Mouse (Mus musculus) hematopoietic stem cell, adult 5-6 weeks (primary cell): ENCODE data around the gene Mvb12b. TPM values are rescaled to one million over a fixed set of nuclear protein-coding genes. Genes with fewer than 3 reads are reported as not detected.

ENCODE experiments used
- ATAC-seq, 2 experiments: fragments of 125-278 bp in 1 of 2; replicated peaks in 1 of 2; 2 replicates each; pipeline ENCODE4 v1.8.0; 2016 to 2017; ENCODE audit warnings: inconsistent platforms in 2 of 2, mild to moderate bottlenecking in 2 of 2, moderate number of reproducible peaks in 2 of 2, low read depth in 1 of 2, moderate TSS enrichment in 1 of 2; ENCODE audit not compliant: low FRiP score in 2 of 2, poor library complexity in 2 of 2, severe bottlenecking in 2 of 2, insufficient read depth in 1 of 2, low TSS enrichment in 1 of 2
- total RNA-seq: library from RNA; stranded (forward); fragments of 172-1452, 232-1000 nt; gene quantifications from 2 replicates; pipeline ENCODE4 v1.2.3, GENCODE M21; 2017

The Mvb12b gene
- total RNA-seq, 1 experiment from 2014 or later: 19.3 TPM

DNA sequence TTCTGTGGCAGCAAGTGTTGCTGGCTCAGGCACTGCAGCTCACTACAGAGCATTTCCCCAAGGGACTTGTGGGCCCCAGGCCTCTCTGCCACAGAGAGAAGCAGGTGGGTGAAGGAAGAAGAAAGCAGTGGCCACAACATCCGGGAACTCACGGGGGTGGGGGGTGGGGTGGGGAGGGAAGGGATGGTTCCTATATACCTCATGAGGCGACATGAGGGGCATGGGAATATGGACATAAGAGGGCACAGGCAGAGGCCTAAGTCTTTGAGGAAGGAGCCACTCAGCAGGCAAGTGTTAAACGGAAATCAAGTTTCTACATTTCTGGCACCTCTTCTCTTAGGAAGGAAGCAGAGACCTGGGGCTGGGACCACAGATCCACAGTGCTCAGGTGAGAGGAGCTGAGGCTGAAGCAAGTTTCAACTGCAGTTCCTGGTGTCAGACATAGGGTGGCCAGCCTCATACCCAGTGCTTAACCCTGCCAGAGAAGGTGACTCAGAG is 84.0 kb downstream of the Mvb12b start:
- peak; percentile 33 for ATAC-seq

DNA sequence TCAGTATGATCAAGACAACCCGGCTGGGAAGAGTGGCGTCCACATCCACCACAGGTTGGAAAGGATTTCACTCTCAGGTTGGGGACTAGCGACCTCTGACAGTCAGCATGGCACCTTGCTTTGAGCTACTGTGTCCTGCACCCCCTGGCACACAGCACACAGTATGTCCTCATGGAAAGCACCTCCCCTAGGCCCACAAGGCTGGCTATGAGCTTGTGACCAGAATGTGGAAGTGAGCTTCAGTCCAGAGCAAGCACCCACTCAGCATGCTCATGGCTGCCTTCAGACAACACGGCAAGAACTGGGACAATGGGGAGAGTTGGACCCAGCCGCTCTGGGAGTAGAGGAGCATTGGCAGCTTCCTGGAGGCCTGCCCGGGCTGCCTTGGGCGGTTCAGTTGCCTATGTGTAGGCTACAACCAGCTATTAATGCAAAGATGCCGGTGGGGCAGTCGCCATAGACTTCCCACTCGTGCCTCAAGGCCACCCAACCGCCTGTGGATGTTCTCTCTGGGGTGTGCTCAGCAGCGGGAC is 84.6 kb downstream of the Mvb12b start:
- no peak for ATAC-seq

DNA sequence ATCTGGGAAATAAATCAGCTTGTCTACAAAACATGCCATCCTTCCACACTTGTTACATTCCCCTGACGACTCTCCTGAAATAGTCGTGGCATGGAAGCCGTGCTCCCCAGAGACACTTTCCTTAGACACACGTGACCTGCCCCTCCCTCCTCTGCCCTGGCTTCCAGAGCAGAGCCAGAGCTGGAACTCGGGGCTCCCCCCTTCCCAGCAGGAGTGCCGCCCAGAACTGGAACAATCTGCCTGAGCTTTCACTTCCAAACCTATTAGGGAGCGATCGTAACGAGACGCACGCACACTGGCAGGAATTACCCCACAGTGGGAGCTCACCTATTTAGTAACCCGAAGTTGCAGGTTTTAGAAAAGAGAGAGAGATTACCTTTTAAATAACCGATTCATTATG is 86.0 kb downstream of the Mvb12b start:
- ATAC-seq: no peak

DNA sequence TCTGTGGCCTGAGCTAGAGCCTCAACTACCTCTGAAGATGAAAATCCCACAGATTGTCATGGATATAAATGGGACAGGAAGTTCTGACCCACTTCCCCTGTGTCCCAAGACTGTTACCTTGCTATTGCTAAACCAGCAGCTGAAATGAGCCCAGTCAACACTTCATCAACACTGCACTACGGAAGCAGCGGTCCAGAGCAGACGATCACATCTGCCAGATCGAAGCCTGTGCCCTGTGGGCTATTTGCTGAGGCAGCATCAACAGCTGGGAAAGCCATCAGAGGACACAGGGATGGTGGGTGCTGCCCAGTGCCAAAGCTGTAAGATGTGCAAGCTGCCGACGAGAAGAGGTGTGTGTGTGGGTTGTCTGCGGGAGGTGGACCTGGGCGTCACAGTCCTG is 86.4 kb downstream of the Mvb12b start:
- ATAC-seq: no peak

DNA sequence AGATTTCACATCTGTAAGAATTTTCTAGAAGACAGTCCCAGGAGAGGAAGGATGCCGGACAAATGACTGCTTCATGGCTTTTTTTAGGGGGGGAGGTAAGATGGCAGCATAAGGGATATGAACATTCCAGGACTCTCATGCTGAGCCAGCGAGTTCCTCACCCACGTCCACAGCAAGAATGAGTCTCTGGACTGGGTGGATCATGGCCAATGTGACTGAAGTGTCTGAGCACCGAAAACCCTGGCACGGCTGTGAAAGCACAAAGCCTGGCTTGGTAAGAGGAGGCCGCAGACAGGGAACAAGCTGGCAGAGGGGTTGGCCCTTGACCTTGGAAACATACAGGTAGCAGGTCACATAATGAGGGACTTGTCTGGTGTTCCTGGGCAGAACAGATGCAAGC is 87.5 kb downstream of the Mvb12b start:
- no peak for ATAC-seq

DNA sequence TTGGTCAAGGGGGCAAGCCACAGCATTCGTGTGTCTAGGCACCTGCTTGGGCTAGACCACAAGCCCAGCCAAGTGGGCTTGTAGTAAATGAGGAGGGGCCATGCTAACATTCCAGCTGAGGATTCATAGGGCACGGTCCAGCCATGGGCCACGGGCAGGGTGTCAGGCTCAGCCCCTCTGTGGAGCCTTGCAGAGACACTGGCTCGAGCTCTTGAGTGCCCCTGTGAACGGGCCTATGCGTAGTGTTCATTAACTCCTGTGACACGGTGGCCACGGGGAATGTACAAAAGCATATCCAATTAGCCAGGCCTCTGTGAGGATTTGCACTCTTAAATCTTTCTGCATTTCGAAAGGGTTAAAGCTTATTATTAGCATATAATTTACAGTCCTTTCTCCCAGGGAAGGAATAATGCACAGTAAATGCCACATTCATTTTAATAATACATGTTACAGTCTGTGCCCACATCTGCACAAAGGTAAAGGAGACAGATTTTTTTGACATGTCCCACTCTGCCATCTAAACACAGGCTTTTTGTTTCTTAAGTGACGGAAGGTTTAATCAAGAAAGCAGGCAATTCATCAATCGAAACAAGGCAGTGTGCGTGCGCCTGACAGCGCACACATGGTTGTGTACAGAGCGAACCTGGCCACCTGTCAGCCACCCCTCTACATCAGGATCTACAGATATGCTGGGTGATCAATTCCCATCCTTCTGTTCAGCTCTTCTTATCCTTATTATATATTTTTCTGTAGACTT is 91.9 kb downstream of the Mvb12b start:
- ATAC-seq: no peak

DNA sequence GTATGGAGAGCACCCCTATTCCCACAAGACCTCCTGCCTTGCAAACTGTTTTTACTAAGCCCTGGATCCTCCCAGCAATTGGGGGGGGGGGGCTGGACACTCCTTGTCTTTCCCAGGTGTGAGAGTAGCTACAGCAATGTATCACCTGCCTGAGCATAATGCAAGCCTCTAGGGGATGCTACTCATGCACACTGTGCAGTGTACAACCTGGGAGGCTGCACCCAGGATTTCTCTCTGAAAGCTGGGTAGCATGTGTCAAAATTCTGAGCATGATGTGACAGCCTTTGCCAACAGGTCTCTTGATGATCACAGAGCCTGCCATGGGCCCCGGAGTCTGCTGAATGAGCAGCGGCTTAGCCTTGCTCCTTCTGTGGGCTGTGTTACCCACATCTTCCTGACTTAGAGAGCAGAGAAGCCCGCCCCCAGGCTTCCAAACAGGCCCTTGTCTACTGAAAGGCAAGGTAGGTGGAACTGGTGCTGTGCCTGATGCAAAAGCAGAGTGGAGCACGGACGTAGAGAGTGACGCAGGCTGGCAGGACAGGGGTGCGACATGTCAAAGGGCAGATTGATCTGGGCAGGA is 92.7 kb downstream of the Mvb12b start:
- ATAC-seq: 0 out of 4 replicates have a peak, but pooled peaks of 1 of the 2 experiments have one; percentile 14

DNA sequence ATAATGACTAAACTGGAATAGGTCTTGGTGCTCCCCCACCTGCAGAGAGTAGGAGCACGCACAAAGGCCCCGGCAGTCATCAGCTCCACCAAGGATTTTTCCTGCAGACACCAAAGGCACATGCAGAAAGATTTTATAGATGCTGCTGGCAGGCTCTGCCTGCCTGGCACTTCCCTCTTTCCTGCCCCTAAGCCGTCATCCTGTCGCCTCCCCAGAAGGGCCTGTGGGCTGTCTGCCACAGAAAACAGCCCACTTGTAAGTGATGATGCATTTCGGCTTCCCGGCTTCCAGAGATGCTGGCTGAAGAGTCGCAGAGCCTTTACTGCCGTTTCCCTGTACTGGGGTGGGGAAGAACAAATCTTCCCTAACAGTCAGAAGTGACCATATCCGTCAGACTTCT is 93.3 kb downstream of the Mvb12b start:
- peak in 1 of 2 experiments; percentile 16; a peak in 2 of 4 replicates for ATAC-seq

DNA sequence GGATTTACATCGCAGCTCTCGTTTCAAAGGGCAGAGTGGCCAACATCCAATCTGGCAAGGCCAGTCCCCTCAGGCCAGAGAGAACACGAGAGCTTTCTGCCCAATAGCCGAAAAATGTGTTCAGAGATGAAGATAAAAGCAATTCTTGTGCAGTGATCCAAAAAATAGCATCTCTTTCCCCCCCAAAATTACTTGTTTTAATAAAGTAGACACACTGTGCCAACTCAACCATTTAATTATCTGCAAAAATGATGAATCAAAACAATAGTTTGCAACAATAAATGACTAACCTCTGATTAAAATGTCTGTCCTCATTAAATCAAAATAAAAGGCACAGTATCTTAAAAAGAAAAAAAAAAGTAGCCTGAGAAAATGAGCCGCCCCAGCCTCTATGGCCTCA is 97.4 kb downstream of the Mvb12b start:
- ATAC-seq: no peak

DNA sequence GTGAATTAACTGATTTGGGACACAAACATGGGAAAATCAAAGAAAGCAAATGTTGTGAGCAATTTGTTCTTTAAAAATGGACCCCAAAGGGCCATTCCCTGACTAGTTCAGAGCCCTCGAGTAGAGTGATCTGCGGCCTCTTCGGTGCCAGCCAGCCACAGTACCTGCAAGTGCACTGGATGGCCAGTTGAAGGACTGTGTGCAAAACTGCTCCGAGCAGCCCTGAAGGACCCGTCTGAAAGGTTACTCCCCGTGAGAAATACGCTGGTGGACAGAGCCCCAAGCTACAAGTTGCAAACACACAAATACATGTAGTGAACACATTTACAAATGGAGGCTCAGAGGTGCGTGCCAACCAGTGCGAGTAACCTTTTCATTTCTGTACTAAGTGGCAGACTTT is 98.0 kb downstream of the Mvb12b start:
- no peak for ATAC-seq

DNA sequence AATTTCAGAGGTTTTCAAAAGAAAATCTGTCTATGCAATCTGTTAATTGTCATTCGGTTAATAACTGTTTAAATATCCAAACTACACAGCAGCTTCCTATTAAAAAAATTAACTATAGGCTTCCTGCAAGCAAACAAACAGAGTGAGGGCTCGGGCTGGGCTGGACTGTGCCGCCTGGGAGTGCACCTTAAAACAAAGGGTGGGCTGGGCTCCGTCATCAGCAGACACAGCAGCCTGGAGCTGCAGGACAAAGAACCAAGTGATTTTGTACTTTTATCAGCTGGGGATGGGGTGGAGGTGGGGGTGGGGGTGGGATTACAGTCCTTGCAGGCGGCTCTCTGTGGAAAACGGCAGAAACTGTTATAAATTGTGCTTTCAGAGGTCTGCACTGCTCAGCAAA is 98.5 kb downstream of the Mvb12b start:
- ATAC-seq: no peak

DNA sequence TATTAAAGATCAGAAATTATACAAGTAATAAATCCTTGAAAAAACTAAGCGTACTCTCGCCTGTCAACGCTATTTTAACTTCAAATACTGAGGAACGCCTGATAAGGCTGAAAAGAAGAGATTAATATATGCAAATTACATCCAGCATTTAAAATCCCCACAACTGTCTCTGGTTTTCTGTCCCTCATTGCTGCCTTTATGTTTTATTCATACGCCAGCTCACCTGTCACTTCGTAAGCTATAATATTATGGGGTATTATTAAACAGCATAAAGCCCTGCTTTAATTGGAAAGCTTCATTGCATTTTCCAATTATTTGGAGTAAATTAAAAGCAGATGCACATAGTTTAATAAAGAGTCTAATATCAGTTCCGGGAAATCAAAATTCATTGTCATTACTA is 98.9 kb downstream of the Mvb12b start:
- no peak for ATAC-seq

DNA sequence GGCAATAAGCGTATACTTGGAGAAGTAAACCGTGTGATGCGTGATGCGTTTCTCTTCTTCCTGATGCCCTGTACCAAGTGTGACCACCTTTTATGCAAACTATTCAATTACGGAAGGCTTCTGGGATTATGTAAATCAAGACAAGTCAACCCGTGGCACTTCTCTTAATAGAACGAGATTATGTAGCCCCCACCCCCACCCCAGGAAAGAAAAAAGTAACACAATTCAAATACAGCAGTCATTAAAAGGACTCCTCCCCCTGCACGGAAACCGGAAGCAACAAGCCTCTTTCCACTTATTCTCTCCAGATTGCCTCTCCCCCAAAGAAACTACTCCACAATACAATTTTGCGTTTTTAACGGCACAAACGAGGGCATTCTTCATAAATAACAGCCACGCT is 99.6 kb downstream of the Mvb12b start:
- ATAC-seq: no peak

DNA sequence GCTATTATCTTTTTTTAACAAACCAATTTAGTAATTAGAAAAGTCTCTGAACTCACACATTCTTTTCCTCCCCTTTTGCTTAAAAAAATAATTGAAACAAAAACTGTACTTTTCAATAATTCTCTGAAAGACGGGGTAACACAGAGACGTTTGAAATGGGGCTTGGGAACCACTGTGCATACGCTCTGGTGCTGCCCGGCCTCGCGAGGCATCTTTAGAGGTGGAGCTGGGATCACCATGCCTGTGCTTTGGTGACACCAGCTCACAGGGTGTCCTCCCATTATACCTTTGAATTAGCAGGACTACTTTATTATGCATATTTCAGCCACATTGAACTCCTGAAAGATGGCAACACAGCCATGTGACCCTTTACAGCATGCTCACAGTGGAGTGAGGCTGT is 101.7 kb downstream of the Mvb12b start:
- ATAC-seq: no peak

DNA sequence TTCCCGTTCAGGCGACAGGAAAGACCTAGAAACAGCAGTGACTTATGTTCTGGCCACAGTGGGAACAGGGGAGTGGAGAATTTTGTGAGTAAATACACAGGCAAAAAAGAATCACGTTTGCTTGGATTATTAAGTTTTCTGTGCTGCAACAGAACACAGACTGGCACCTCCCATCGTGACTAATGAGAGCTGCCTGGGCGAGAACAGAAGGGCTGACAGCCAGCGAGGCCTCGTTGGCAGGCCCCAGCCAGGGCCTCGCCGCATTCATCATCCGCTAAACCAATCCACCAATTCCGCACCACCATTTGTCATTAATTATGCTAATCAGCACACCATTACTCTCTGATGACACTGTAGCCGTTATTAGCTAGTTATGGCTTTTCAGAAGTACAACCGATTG is 102.2 kb downstream of the Mvb12b start:
- no peak for ATAC-seq

DNA sequence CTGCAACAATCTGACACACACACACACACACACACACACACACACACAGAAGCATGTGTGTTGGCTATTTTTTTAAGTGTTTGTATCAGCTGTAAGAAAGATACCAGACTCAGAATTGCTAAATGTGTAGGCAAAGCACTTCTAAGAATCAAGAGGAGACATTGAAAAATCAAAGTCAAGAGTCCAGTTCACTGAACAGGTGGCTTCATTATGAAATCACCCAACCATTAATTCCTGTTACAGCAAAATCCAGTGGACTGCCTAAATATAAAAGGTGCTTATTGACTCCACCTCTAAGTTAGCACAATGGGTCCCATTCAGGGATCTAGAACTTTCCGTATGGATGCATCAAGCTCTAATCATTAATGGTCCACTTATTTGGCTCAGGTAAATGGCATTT is 103.0 kb downstream of the Mvb12b start:
- no peak for ATAC-seq

DNA sequence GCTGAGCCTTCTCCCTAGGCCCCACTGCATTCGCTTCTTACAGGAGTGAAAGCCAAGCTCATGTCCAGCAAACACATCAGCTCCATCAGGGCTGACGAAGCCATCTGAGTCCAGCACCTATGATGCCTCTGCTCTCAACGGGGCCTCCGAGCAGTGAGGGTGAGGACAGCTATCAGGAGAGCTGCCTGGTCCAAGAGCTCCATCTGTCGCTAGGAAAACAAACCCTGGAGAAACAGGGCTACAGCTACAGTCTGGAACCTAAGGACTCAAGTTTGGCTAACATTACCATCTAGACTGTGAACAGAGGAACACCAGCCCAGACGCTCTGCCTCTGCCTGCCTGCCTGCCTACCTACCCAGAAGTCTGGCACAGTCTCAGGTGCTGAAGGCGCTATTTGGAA is 104.3 kb downstream of the Mvb12b start:
- ATAC-seq: no peak

DNA sequence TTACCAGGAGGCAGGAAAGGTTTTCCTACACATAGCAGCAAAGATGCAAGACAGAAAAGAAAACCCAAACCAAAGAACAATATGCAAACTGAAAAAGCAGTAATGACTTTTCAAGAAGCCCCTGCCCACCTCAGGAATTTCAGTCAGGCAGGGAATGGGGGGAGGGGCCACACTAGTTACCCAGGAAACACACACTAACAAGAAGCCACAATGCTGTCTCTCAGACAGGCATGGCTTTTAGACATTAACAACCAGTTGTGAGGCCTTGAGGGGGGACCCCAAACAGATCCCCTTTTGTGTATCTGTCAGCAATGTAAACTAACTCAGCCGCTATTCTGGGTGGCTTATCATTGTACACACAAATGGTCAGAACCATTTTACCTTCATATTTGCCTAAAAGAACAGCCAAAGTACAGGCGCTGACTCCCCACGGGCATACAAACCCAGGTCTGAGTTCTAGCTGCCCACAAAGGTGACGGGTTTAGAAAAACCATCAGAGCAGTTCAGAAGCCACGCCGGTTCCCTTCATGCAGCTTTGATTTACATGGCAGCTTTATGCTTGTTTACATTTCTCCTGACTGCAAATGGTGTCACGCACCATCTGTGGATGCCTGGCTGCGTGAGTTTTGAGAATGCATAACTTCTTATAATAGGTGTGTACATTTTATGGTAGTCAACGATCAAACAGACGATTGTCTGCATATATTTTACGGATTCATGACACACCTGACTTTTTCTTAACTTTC is 105.9 kb downstream of the Mvb12b start:
- no peak for ATAC-seq
